In the genomic region with DNA sequence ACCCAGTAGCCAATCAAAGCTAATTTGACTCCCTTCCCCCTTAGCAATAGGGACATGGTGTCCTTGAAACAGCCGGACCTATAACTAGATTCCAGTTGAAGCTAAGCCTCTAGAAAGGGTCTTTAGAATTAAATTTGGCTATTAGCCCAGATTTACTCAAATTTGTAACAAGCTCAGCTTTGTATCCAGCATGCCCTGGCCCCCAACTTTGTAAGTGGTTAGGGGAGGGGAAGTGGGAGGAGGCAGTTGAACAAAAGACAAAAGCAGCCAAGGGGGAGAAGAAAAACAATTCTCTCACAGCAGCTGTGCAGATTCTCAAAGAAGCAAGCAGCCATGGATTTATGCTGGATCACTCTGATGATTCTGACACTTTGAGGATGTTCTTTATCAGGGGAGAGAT, we compare ENCODE assay signal across 12 mouse cellular contexts. TPM values are rescaled to one million over a fixed set of nuclear protein-coding genes. Genes with fewer than 3 reads are reported as not detected.
DNase-seq lines count a peak whose midpoint lies in the region; ATAC-seq and TF ChIP-seq lines count a peak whose summit lies in the region.
"Had no signal": no experiment of that assay in that cellular context is flagged by ENCODE, and none has a peak within 500 bp of the region (broad histone marks: within the 10 kb centered on the region; RNA-seq: fewer than 3 reads in every experiment).

No protein-coding gene starts in this region.

- DNase-seq in kidney, postnatal 0 days (ENCODE audit: low spot score): peak; percentile 17
- no peak for DNase-seq in kidney, adult 9 months
- peak; percentile 6 for DNase-seq in thymus, postnatal 4 days
- no peak for DNase-seq in thymus, adult 18-20 months
- peak; percentile 23 for DNase-seq in mesoderm, embryonic 11.5 days (ENCODE audit: low read depth, low spot score)
- DNase-seq in spleen, postnatal 10 days (ENCODE audit: low spot score in 2 of 2): no peak
- DNase-seq in adrenal gland, postnatal 36 days: no peak
- no peak for DNase-seq in kidney, adult 8-10 months
- DNase-seq: heart, adult 18-20 months; kidney, adult 11 months had no signal

- no peaks in the 10 kb centered on the region for H3K27me3 ChIP-seq in kidney, postnatal 0 days (ENCODE audit: insufficient read depth, low read length)
- H3K27me3 ChIP-seq: limb, embryonic 15.5 days had no signal

- no peak overlapping the region for H3K9ac ChIP-seq in kidney, postnatal 0 days (ENCODE audit: low read depth, low read length)
- H3K9ac ChIP-seq: limb, embryonic 15.5 days had no signal

- H3K36me3 ChIP-seq in kidney, postnatal 0 days (ENCODE audit: insufficient read depth, low read length): no peaks in the 10 kb centered on the region
- H3K36me3 ChIP-seq: limb, embryonic 15.5 days had no signal

- no peak for ATAC-seq in kidney, postnatal 0 days (replicated peaks; ENCODE audit: low FRiP score, low read depth)

- WGBS in kidney, postnatal 0 days: 40% methylated on average over 1 of the region's 1 CpGs

- H3K9me3 ChIP-seq in kidney, postnatal 0 days (replicated peaks; ENCODE audit: low read length): no peaks in the 10 kb centered on the region
- H3K9me3 ChIP-seq: limb, embryonic 15.5 days had no signal

- H3K4me3 ChIP-seq in kidney, postnatal 0 days (replicated peaks; ENCODE audit: low read depth, low read length): no peak overlapping the region
- H3K4me3 ChIP-seq: limb, embryonic 15.5 days had no signal

- H3K4me1 ChIP-seq in kidney, postnatal 0 days (replicated peaks; ENCODE audit: insufficient read depth, low read length): no peaks in the 10 kb centered on the region
- H3K4me1 ChIP-seq: limb, embryonic 15.5 days had no signal

- TF ChIP-seq CTCF in kidney, postnatal 0 days (IDR thresholded peaks at IDR 0.05; ENCODE audit: low read depth): no peak

- no peak overlapping the region for H3K4me2 ChIP-seq in kidney, postnatal 0 days (ENCODE audit: low read length)
- H3K4me2 ChIP-seq: limb, embryonic 15.5 days had no signal

- no peak overlapping the region for H3K27ac ChIP-seq in kidney, postnatal 0 days
- H3K27ac ChIP-seq: limb, embryonic 15.5 days had no signal

RNA-seq across cellular contexts. Expression of a gene that starts 32.8 kb away (rescaled TPM):
- polyA plus RNA-seq in kidney, postnatal 0 days (2015; fragmentation: Nextera tagmentation; extraction: Ambion mirVana): 16.9 and 18.2 TPM in 2 replicates
- total RNA-seq in adrenal gland, postnatal 36 days (2021): 1 to 10 TPM; 6.0 to 6.9 TPM
- total RNA-seq: monocyte, adult 5-6 weeks had no signal

Comparison
In these comparisons a context has a peak if more than half of its experiments do, and no peak if none do; other contexts are left out.
1. DNase-seq: peak in kidney, postnatal 0 days (single experiment), thymus, postnatal 4 days (single experiment) and mesoderm, embryonic 11.5 days (single experiment); none in kidney, adult 9 months (single experiment), thymus, adult 18-20 months (0 of 2), spleen, postnatal 10 days (0 of 2), adrenal gland, postnatal 36 days (0 of 2) and kidney, adult 8-10 months (0 of 2).